Mouse (Mus musculus): ENCODE results near the gene Prkcz. TPM values are rescaled to one million over a fixed set of nuclear protein-coding genes. Genes with fewer than 3 reads are reported as not detected.

Prkcz gene
- polyA plus RNA-seq, 1 experiment from 2014 or later = 11.3 TPM

- Histone ChIP-seq H3K9ac (ENCODE audit: low read length) (no peak within 1 kb of the TSS), H3K27me3 (ENCODE audit: control insufficient read depth, insufficient read depth, low read length) (peaks cover 2% of the 10 kb centered on the region; the same call in 1 of the 2 replicates), H3K9me3 (ENCODE audit: control insufficient read depth, low read length) (no peaks in the 10 kb centered on the region), H3K4me1 (replicated peaks; ENCODE audit: control insufficient read depth, insufficient read depth) (0 out of 2 replicates have a peak, but pooled peaks cover 4% of the 10 kb centered on the region), H3K4me3 (ENCODE audit: low read depth, low read length) (peak within 1 kb of the TSS; percentile 18; the same call in 1 of the 2 replicates), H3K36me3 (ENCODE audit: control insufficient read depth, insufficient read depth, low read length) (no peaks in the 10 kb centered on the region), H3K4me2 (replicated peaks; ENCODE audit: low read depth) (peak within 1 kb of the TSS; percentile 54), H3K27ac (replicated peaks) (no peak within 1 kb of the TSS)
- TF ChIP-seq CTCF (IDR thresholded peaks at IDR 0.05; ENCODE audit: low read depth) (0 out of 2 replicates have a peak, but pooled peaks have one; percentile 8), EP300 (optimal IDR thresholded peaks at IDR 0.05) (no peak)
- under 1% methylated on average over 57 of the region's 57 CpGs for WGBS
- ATAC-seq (ENCODE audit: low FRiP score, low TSS enrichment) = peak; percentile 70
- peak; percentile 83 for DNase-seq (ENCODE audit: low spot score)
These were observed 36.5 kb upstream of the Prkcz start, which contains the start of gene Gabrd for GRCm38 (mm10) chr4:155397511-155398221. TSS of gene Gabrd (minus strand) at chr4:155398112.

DNA sequence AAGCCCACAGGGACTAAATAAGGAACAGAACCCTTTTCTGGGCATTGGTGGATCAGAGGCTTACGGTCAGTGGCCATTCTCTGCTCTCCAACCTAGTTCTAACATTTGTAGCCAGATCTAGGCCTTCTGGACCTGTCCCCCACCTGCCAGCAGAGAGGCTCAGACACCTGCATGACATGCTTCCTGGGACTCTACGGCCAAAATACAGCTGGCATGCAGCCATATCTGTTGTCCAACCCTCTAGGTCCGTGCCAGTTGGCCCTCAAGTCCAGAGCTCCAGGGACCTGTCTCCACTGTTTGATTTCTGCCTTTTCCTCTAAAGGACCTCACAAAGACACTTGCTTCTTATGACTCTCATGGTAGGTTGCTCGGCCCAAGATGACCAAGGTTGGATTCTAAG is 35.6 kb upstream of the Prkcz start:
- DNase-seq (ENCODE audit: low spot score) (no peak), ATAC-seq (ENCODE audit: low FRiP score, low TSS enrichment) (no peak)
- Histone ChIP-seq H3K27me3 (ENCODE audit: control insufficient read depth, insufficient read depth, low read length) (peaks cover 2% of the 10 kb centered on the region; the same call in 1 of the 2 replicates), H3K4me3 (ENCODE audit: low read depth, low read length) (no peak overlapping the region), H3K9ac (ENCODE audit: low read length) (no peak overlapping the region), H3K4me2 (replicated peaks; ENCODE audit: low read depth) (no peak overlapping the region), H3K27ac (replicated peaks) (no peak overlapping the region), H3K36me3 (ENCODE audit: control insufficient read depth, insufficient read depth, low read length) (no peaks in the 10 kb centered on the region), H3K4me1 (replicated peaks; ENCODE audit: control insufficient read depth, insufficient read depth) (0 out of 2 replicates have a peak, but pooled peaks cover 4% of the 10 kb centered on the region), H3K9me3 (ENCODE audit: control insufficient read depth, low read length) (no peaks in the 10 kb centered on the region)
- 78% methylated on average over 4 of the region's 4 CpGs for WGBS
- TF ChIP-seq CTCF (IDR thresholded peaks at IDR 0.05; ENCODE audit: low read depth) = no peak
- no peak for TF ChIP-seq EP300 (optimal IDR thresholded peaks at IDR 0.05)

- no peak overlapping the region for H3K27ac ChIP-seq (replicated peaks)
- DNase-seq (ENCODE audit: low spot score) (no peak), ATAC-seq (ENCODE audit: low FRiP score, low TSS enrichment) (no peak)
- 87% methylated on average over 5 of the region's 5 CpGs for WGBS
- TF ChIP-seq EP300 (optimal IDR thresholded peaks at IDR 0.05) (no peak), CTCF (IDR thresholded peaks at IDR 0.05; ENCODE audit: low read depth) (no peak)
- H3K9me3 ChIP-seq (ENCODE audit: control insufficient read depth, low read length) = no peaks in the 10 kb centered on the region
- H3K36me3 ChIP-seq (ENCODE audit: control insufficient read depth, insufficient read depth, low read length) = no peaks in the 10 kb centered on the region
- H3K4me3 ChIP-seq (ENCODE audit: low read depth, low read length) = no peak overlapping the region
- no peak overlapping the region for H3K4me2 ChIP-seq (replicated peaks; ENCODE audit: low read depth)
- 0 out of 2 replicates have a peak, but pooled peaks cover 4% of the 10 kb centered on the region for H3K4me1 ChIP-seq (replicated peaks; ENCODE audit: control insufficient read depth, insufficient read depth)
- no peak overlapping the region for H3K9ac ChIP-seq (ENCODE audit: low read length)
- peaks cover 2% of the 10 kb centered on the region; the same call in 1 of the 2 replicates for H3K27me3 ChIP-seq (ENCODE audit: control insufficient read depth, insufficient read depth, low read length)
These were observed 34.3 kb upstream of the Prkcz start for GRCm38 (mm10) chr4:155395471-155395870.

DNA sequence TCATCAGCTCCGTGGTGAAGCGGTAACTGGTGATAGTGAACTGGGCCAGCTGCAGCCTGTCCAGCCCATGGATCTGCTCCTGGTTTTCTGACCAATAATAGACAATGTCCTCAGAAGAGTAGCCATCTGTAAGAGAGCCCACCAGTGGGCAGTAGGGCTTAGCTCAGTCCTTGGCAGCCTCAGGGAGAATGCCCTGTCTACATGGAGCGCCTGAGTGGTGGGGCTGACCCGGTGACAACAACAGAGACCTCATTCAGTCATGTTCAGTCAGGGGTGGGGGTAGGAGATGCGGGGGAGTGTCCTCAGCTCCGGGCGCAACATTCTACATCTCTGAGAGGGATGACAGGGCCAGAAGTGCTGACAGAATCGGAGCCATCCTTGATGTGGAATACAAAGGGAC is 26.0 kb upstream of the Prkcz start:
- no peak overlapping the region for H3K4me2 ChIP-seq (replicated peaks; ENCODE audit: low read depth)
- H3K36me3 ChIP-seq (ENCODE audit: control insufficient read depth, insufficient read depth, low read length) = no peaks in the 10 kb centered on the region
- H3K4me1 ChIP-seq (replicated peaks; ENCODE audit: control insufficient read depth, insufficient read depth) = no peaks in the 10 kb centered on the region
- H3K9me3 ChIP-seq (ENCODE audit: control insufficient read depth, low read length) = no peaks in the 10 kb centered on the region
- ATAC-seq (ENCODE audit: low FRiP score, low TSS enrichment) (no peak), DNase-seq (ENCODE audit: low spot score) (no peak)
- WGBS = 74% methylated on average over 8 of the region's 8 CpGs
- no peak overlapping the region for H3K27ac ChIP-seq (replicated peaks)
- H3K27me3 ChIP-seq (ENCODE audit: control insufficient read depth, insufficient read depth, low read length) = no peaks in the 10 kb centered on the region
- no peak overlapping the region for H3K9ac ChIP-seq (ENCODE audit: low read length)
- H3K4me3 ChIP-seq (ENCODE audit: low read depth, low read length) = no peak overlapping the region
- TF ChIP-seq CTCF (IDR thresholded peaks at IDR 0.05; ENCODE audit: low read depth) (no peak), EP300 (optimal IDR thresholded peaks at IDR 0.05) (no peak)

DNA sequence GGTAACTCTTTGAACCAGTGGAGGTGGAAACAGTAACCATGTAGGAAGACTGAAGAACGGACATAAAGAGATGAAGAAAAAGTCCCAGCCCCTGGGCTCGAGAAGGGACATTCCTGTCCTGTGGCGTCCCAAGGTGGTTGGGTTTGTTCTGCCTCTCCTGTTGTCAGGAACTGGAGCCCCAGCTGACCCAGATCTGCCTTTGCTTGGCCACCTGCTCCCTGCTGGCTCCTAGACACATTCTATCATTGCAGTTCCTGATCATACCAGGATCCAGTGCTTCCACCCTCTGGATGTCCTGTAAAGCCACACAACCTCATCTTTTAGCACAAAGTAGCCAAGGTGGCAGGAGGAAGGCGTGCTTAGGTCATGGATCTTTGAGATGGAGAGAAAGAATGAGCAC is 22.2 kb upstream of the Prkcz start:
- DNase-seq (ENCODE audit: low spot score) = no peak
- WGBS = 84% methylated on average over 4 of the region's 4 CpGs
- H3K9ac ChIP-seq (ENCODE audit: low read length) = no peak overlapping the region
- no peak for TF ChIP-seq EP300 (optimal IDR thresholded peaks at IDR 0.05)
- TF ChIP-seq CTCF (IDR thresholded peaks at IDR 0.05; ENCODE audit: low read depth) = no peak
- no peaks in the 10 kb centered on the region for H3K36me3 ChIP-seq (ENCODE audit: control insufficient read depth, insufficient read depth, low read length)
- H3K27ac ChIP-seq (replicated peaks) = no peak overlapping the region
- no peak overlapping the region for H3K4me2 ChIP-seq (replicated peaks; ENCODE audit: low read depth)
- H3K4me3 ChIP-seq (ENCODE audit: low read depth, low read length) = no peak overlapping the region
- H3K4me1 ChIP-seq (replicated peaks; ENCODE audit: control insufficient read depth, insufficient read depth) = no peaks in the 10 kb centered on the region
- no peak for ATAC-seq (ENCODE audit: low FRiP score, low TSS enrichment)
- no peaks in the 10 kb centered on the region for H3K9me3 ChIP-seq (ENCODE audit: control insufficient read depth, low read length)
- no peaks in the 10 kb centered on the region for H3K27me3 ChIP-seq (ENCODE audit: control insufficient read depth, insufficient read depth, low read length)

GRCm38 (mm10) chr4:155382752-155383151 is 21.6 kb upstream of the Prkcz start:
- ATAC-seq (ENCODE audit: low FRiP score, low TSS enrichment) = no peak
- 22% methylated on average over 9 of the region's 9 CpGs for WGBS

More at GRCm38 (mm10) chr4:155382752-155383151, 21.6 kb upstream of the Prkcz start:
- Histone ChIP-seq H3K9me3 (ENCODE audit: control insufficient read depth, low read length) (no peaks in the 10 kb centered on the region), H3K4me3 (ENCODE audit: low read depth, low read length) (no peak overlapping the region), H3K27me3 (ENCODE audit: control insufficient read depth, insufficient read depth, low read length) (no peaks in the 10 kb centered on the region), H3K4me1 (replicated peaks; ENCODE audit: control insufficient read depth, insufficient read depth) (no peaks in the 10 kb centered on the region), H3K36me3 (ENCODE audit: control insufficient read depth, insufficient read depth, low read length) (no peaks in the 10 kb centered on the region), H3K4me2 (replicated peaks; ENCODE audit: low read depth) (no peak overlapping the region), H3K9ac (ENCODE audit: low read length) (no peak overlapping the region), H3K27ac (replicated peaks) (no peak overlapping the region)
- no peak for TF ChIP-seq EP300 (optimal IDR thresholded peaks at IDR 0.05)
- no peak for TF ChIP-seq CTCF (IDR thresholded peaks at IDR 0.05; ENCODE audit: low read depth)
- DNase-seq (ENCODE audit: low spot score) = no peak
